Mouse (Mus musculus): ENCODE measurements around the gene Aff2.

DNA sequence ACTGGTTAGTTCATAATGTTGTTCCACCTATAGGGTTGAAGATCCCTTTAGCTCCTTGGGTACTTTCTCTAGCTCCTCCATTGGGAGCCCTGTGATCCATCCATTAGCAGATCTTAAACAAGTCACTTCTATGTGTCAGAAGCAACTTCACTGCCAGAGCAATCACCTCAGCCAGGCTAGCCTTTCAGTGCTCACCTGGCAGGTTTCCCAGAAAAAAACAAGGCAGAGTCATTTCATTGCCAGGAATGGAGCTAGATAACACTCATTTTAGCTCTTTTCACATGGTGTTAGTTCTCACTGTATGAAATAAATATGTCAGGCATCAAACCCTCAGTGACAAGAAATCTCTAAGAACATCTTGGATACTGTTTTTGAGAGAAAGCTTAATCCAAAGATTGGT, 22.8 kb upstream of the Aff2 start:
- no peak for TF ChIP-seq CTCF (conservative IDR thresholded peaks at IDR 0.05; ENCODE audit: low read length)
- no peak for TF ChIP-seq NANOG (IDR thresholded peaks at IDR 0.05; ENCODE audit: borderline replicate concordance, low read length)

All from E14TG2a.4 (cell line).